Mouse (Mus musculus) kidney, adult 9 months (tissue): ENCODE data around the gene Spryd3.

Experiments used
- DNase-seq: peaks from one replicate; pipeline ENCODE4 v3.0.0; 2022

Gene Spryd3

GRCm38 (mm10) chr15:102146882-102147281 lies 10.8 kb upstream of the Spryd3 start:
- peak; percentile 49 for DNase-seq

DNA sequence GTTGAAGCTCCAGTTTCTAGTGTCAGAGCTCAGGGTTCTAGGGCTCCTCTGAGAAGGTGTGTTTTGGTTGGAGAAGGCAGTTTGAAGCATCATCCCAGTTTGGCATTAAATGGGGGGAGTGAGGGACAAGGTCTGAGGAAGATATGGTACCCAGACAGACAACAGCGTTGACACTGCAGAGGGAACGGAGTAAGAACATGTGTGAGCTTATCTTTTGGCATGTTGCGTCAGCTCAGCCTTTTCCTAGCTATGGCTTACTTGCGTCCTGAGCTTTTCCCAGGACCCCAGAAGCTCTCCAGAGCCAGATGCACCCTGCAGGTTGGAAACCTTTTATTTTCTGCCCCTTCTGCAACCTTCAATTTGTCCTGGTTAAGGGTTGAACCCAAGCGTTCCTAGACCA lies 10.1 kb upstream of the Spryd3 start:
- DNase-seq, result no peak

GRCm38 (mm10) chr15:102145330-102145729 lies 9.3 kb upstream of the Spryd3 start:
- DNase-seq, result no peak

GRCm38 (mm10) chr15:102144726-102145125 lies 8.7 kb upstream of the Spryd3 start:
- no peak for DNase-seq

GRCm38 (mm10) chr15:102144274-102144711 lies 8.3 kb upstream of the Spryd3 start, which contains the start of gene Igfbp6:
Igfbp6 (plus strand) TSS chr15:102144362.
- no peak for DNase-seq

DNA sequence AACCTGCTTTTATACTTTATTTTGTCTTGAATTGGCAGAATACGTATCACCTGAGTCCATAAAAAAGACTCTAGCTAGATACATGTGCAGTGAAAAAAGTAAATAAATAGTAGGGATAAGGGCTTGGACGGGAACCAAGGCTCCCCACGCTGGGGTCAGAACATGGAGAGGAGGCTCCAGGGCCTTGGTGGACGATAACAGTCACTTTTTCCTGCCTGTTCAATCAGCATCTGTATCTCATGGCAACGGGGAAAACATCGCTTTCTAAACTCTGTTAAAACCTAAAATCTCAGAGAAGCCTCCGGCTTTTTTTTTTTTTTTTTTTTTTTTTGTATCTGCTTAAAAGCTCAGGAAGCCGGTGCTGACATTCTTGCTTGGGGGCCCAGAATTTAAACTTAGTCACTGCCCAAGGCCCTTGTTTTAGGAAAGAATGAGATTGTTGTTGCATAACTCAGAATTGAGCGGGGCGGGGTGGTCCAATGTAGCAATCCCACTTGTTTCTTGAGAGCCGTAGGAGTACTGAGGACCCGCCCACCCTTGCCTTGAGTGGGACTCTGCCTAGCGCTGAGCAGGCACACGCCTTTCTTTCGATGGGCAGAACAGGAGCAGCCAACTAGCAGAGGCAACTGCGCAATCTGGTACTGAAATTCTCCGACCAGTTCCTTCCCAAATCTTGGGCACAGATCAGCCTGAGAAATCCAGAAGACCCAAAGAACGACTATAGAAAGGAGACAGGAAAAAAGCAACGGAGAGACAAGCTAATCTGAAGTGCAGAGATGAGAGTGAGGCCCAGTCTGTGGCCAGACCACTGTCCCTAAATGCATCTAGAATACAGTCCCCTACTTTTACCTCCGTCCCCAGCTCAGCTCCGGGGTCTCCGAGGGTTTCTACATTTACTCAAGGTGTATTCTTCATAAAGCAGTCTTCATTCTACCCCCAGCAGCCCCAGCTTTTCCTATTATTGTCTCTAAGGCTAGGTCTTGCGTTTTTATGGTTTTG lies 7.2 kb upstream of the Spryd3 start:
- no peak for DNase-seq

- DNase-seq, result no peak
Measured at GRCm38 (mm10) chr15:102141120-102141519, 5.1 kb upstream of the Spryd3 start.

DNA sequence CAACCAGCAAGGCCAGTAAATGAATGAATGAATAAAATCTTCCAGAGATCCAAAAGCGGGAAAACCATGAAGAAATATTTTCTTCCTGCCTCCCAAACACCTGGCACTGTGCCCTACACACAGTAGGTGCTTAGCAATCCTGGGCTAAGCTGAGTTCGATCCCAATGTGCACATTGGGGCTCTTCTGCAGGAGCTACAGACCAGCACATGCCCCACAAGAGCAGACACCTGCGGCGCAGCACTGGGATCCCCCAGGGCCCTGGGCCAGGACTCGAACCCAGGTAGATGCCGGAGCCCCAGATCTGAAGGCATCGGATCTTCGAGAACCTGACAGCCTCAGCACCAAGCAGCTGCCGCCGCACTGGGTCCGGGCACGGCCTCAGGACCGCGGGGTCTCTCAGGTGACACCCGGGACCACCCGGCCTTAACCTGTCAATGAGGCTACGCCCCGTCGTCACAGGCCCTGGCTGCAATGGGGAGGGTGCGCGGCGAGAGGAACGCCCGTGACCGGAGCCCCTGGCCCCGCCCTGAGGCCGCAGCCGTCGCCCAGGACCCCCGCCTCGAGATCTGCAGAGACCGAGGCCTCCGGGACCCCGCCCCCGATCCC lies 409 bp downstream of the Spryd3 start:
- no peak for DNase-seq

DNA sequence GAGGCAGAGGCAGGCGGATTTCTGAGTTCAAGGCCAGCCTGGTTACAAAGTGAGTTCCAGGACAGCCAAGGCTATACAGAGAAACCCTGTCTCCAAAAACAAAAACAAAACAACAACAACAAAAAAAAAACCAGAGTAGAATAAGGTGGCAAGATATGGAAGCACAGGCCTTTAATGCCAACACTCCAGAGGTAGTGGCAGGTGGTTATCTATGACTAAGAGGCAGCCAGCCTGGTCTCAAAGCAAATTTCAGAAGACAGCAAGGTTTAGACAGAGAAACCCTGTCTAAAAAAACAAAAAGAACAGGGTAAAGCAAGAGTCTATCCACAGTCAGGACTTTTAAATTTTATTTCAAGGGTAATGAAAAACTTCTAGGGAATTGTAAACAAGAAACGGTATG lies 1.3 kb downstream of the Spryd3 start:
- DNase-seq, result no peak

DNA sequence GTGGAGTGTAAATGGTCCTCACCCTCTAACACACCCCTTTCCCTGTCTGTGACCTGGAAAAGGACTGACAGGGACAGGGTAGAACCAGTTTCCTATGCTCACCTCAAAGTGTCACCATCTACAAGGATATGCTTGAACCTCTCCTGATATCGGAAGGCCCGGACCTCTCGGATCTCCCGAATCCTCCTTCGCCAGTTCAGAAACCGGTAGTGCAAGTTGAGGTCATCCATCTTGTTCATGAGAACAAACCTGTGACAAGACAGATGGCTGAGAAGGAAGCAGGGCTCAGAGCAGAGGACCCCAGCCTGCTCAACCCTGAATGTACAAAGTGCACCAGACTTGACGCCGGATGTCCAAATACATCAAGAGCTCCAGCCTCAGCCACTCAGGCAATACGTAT lies 2.7 kb downstream of the Spryd3 start:
- peak; percentile 25 for DNase-seq

DNA sequence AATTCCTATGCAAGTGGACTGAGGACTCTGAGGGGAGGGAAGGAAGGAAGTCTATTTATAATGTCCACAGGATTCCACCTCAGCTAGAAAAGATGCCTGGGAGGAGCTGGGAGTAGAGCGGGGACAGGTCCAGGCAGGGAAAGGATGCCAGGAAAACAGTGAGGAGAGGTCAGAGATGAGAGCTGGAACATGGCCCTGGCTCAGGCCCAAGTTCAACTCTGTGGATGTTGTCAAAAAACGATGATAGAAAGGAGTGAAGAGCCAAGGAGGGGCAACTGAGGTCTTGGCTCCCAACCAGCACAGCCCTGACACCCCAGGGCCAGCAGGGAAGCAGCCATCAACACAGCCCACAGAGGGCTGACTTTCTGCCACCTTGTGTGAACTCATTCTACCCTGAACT lies 9.7 kb downstream of the Spryd3 start:
- peak; percentile 74 for DNase-seq

DNA sequence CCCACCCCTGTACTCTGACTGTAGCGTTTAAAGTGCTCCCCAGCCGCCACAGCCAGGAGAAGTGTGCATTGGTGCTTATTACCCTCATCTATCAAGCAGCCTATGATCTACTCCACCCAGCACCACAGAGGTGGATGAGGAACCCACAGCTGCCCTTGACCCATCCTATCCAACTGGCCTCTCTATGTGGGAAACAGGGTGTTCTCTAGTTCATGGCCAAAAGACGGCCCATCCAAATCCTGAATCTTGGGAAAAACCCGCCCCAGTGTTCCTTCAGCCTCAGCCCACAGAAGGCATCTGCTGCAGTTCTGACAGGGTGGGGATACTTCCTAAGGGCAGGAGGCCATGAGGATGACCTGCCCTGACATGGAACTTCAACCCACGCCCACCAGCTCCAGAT lies 15.5 kb downstream of the Spryd3 start:
- peak; percentile 17 for DNase-seq

GRCm38 (mm10) chr15:102119831-102120170 lies 16.2 kb downstream of the Spryd3 start:
- DNase-seq, result no peak

- no peak for DNase-seq
Measured at GRCm38 (mm10) chr15:102119121-102119830, 16.8 kb downstream of the Spryd3 start.

- DNase-seq, result no peak
Measured at GRCm38 (mm10) chr15:102118591-102118990, 17.4 kb downstream of the Spryd3 start.

GRCm38 (mm10) chr15:102117461-102118443 lies 18.3 kb downstream of the Spryd3 start:
- DNase-seq, result no peak

DNA sequence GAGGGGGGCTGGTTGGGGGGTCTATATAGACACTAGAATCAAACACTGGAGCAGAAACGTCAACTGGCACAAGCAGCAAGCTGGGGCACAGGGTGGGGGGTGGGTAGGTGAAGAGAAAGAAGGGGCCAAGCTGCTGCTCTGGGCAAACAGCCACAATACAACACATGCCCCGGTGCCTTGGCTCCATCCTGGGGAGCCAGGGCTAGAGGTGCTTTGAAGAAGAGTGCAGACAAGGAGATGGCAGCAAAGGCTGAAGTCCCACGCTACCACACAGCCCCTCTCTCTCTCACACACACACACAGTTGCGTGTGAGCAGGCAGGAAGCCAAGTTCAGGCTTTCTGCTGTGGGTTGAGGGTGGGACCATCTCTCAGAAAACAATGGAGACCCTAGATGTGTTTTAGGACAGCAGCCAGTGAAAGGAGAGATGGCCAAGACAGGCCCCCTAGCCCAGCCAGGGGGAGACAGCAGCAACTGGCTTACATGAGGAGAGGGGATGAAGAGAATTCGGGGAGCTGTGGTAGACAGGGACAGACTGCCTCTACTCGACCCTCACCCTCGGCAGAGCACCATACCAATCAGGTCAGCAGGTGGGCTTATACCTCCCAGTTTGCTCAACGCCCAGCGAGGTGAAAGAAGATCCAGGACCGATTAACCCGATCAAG lies 19.1 kb downstream of the Spryd3 start:
- no peak for DNase-seq

DNA sequence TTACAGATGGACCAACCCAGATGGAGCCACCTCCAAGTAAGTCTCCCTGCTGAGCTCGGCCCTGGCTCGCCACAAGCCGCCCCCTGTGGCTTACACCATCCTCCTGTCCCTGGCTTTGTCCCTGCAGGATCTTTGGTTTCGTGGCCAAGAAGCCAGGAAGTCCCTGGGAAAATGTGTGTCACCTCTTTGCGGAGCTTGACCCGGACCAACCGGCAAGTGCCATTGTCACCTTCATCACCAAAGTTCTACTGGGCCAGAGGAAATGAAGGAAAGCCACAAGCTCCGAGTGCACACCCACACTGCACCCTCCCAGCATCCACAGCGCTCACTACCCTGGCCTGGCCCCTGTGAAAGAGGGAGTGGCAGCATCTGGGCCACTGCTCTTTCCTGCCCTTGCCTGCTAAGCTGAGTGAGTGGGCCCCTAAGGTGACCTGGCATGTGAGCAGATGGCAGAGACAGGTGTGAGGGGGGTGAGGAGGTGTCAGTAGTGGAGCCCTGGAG lies 20.3 kb downstream of the Spryd3 start:
- DNase-seq, result no peak

GRCm38 (mm10) chr15:102114651-102115260 lies 21.3 kb downstream of the Spryd3 start:
- DNase-seq, result no peak

- no peak for DNase-seq
Measured at GRCm38 (mm10) chr15:102113674-102114073, 22.4 kb downstream of the Spryd3 start.

GRCm38 (mm10) chr15:102112827-102113226 lies 23.2 kb downstream of the Spryd3 start:
- DNase-seq, result no peak
